Mouse (Mus musculus) megakaryocyte, embryonic 14.5 days (primary cell): Measurements from ENCODE around the gene 9530077C05Rik.

ENCODE experiments used
- FLI1 ChIP-seq: IDR thresholded peaks from 2 replicates; pipeline ENCODE4 v1.6.1; 2012; ENCODE audit warnings: low read length, inconsistent platforms, mixed read lengths
- GATA1 ChIP-seq: IDR thresholded peaks from 3 replicates; pipeline ENCODE4 v1.6.1; 2012; ENCODE audit warnings: mixed read lengths, low read length, inconsistent platforms, borderline replicate concordance

DNA sequence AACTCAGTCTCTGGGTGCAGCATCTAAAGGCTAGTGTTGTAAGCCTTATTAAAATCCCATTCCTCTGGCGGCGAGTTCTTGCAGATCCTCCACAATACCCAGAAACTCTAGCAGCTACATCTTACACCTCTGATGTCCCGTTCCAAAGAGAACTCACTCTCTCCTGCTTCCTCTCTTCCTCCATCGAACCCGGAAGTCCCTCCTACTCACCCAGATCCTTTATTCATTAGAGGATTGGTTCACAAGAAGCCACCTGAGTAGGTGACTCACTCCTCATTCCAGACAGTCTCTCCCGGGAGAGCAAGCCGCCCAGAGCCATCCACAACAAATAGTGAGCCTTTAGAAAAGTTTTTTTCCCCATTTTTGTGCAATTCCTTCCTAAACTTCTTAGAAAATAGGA, 74.9 kb downstream of the 9530077C05Rik start:
- TF ChIP-seq GATA1 (no peak), FLI1 (no peak)
